Mouse (Mus musculus) neutrophil, adult 59 days (primary cell): ENCODE results near the gene Edn1. TPM values are rescaled to one million over a fixed set of nuclear protein-coding genes. Genes with fewer than 3 reads are reported as not detected.

Experiments used
- total RNA-seq, 2 experiments: library from RNA; stranded (reverse); gene quantifications; 1 replicate in 1 of 2; 2 replicates in 1 of 2; pipeline ENCODE4 v1.2.4; 2023

Gene Edn1
- total RNA-seq = not detected

GRCm38 (mm10) chr13:42301161-42301721 lies at the start of gene Edn1:
TSS of gene Edn1 (plus strand) at chr13:42301476.

Other genes starting within 250 kb of the Edn1 start
- 10 to 100 TPM; 44.2 to 53.6 TPM for gene Hivep1, start 249.5 kb upstream of the Edn1 start, total RNA-seq